Mouse (Mus musculus): Measurements from ENCODE around the gene Rnf167.

GRCm38 (mm10) chr11:70657573-70657972 is 10.5 kb downstream of the Rnf167 start:
- TF ChIP-seq EP300 (IDR thresholded peaks at IDR 0.05; ENCODE audit: low read depth) (no peak), CTCF (IDR thresholded peaks at IDR 0.05; ENCODE audit: low read depth) (no peak)
